Comparison of ENCODE assay signal across 8 mouse cellular contexts in genomic region chr16:21238722-21239121, GRCm38 (mm10). TPM values are rescaled to one million over a fixed set of nuclear protein-coding genes. Genes with fewer than 3 reads are reported as not detected.
DNase-seq lines count a peak whose midpoint lies in the region; ATAC-seq and TF ChIP-seq lines count a peak whose summit lies in the region.

No protein-coding gene starts in this region.

- H3K36me3 ChIP-seq in kidney, adult 2 months (ENCODE audit: control insufficient read depth, insufficient read depth, low read length) = no peaks in the 10 kb centered on the region
- H3K36me3 ChIP-seq in forebrain, postnatal 0 days (ENCODE audit: insufficient read depth) = no peaks in the 10 kb centered on the region

- H3K4me2 ChIP-seq in forebrain, postnatal 0 days (ENCODE audit: low read depth) = no peak overlapping the region

- no peak for TF ChIP-seq CTCF in kidney, adult 2 months (conservative IDR thresholded peaks at IDR 0.05; ENCODE audit: insufficient read depth, insufficient read length, low read depth, low read length)
- no peak for TF ChIP-seq CTCF in forebrain, postnatal 0 days (IDR thresholded peaks at IDR 0.05; ENCODE audit: low read depth)

- H3K9me3 ChIP-seq in forebrain, postnatal 0 days (ENCODE audit: low read length) = no peaks in the 10 kb centered on the region

- 31% methylated on average over 5 of the region's 5 CpGs for WGBS in kidney, adult 2 months
- 7% methylated on average over 5 of the region's 5 CpGs for WGBS in forebrain, postnatal 0 days

- no peak for TF ChIP-seq POLR2A in kidney, adult 2 months (IDR thresholded peaks at IDR 0.05; ENCODE audit: low read depth, low read length)

- H3K27ac ChIP-seq in kidney, adult 2 months (ENCODE audit: insufficient read depth, low read depth, low read length) = no peak overlapping the region
- H3K27ac ChIP-seq in forebrain, postnatal 0 days (ENCODE audit: low read depth, low read length) = no peak overlapping the region

- H3K4me1 ChIP-seq in kidney, adult 2 months (ENCODE audit: control insufficient read depth, insufficient read depth, low read length) = 0 out of 2 replicates have a peak, but pooled peaks cover 4% of the 10 kb centered on the region
- 0 out of 2 replicates have a peak, but pooled peaks cover 5% of the 10 kb centered on the region for H3K4me1 ChIP-seq in forebrain, postnatal 0 days (ENCODE audit: insufficient read depth)

- ATAC-seq in forebrain, postnatal 0 days = peak; percentile 78
- ATAC-seq in inflammation-experienced regulatory T-cells, adult 6 months = no peak

- no peak overlapping the region for H3K4me3 ChIP-seq in kidney, adult 2 months (ENCODE audit: insufficient read depth, low read depth, low read length)
- no peak overlapping the region for H3K4me3 ChIP-seq in forebrain, postnatal 0 days (ENCODE audit: low read depth, low read length)

- H3K9ac ChIP-seq in forebrain, postnatal 0 days = no peak overlapping the region

- H3K27me3 ChIP-seq in kidney, adult 2 months (replicated peaks; ENCODE audit: control insufficient read depth, insufficient read depth, low read length) = no peaks in the 10 kb centered on the region
- no peaks in the 10 kb centered on the region for H3K27me3 ChIP-seq in forebrain, postnatal 0 days (ENCODE audit: insufficient read depth, low read length)

- peak; percentile 27 for DNase-seq in kidney, adult 2 months
- no peak for DNase-seq in kidney, adult 18-20 months
- peak; percentile 50 for DNase-seq in adipocyte (ENCODE audit: low spot score)
- DNase-seq in forebrain, postnatal 0 days = peak; percentile 51
- peak; percentile 90 for DNase-seq in lung, postnatal 10 days
- DNase-seq in thymus, postnatal 10 days (ENCODE audit: low spot score in 2 of 2) = no peak
- DNase-seq in adrenal gland, adult 18-20 months (ENCODE audit: low spot score in 2 of 2) = no peak

RNA-seq across cellular contexts. Expression of gene Ephb3, which starts 34.2 kb away (rescaled TPM):
- 5.5 and 6.8 TPM in 2 replicates for polyA plus RNA-seq in kidney, adult 2 months (2012; rRNA removed)
- 10.1 and 11.3 TPM in 2 replicates for total RNA-seq in forebrain, postnatal 0 days (2014; rRNA removed)
- 3.3 and 5.8 TPM in 2 replicates for polyA plus RNA-seq in forebrain, postnatal 0 days (2015; fragmentation: Nextera tagmentation; extraction: Ambion mirVana)
- total RNA-seq in adrenal gland, adult 18-20 months (2021) = under 1 TPM; 0.83 to 0.99 TPM
- not detected for polyA plus RNA-seq in inflammation-experienced regulatory T-cells, adult 6 months (2017; shearing (Covaris generic))

Comparison
In these comparisons a context has a peak if more than half of its experiments do, and no peak if none do; other contexts are left out.
1. DNase-seq: peak in kidney, adult 2 months (single experiment), adipocyte (single experiment), forebrain, postnatal 0 days (single experiment) and lung, postnatal 10 days (single experiment); none in kidney, adult 18-20 months (single experiment), thymus, postnatal 10 days (0 of 2) and adrenal gland, adult 18-20 months (0 of 2).